Mouse (Mus musculus): Measurements from ENCODE around the gene Ppfibp2. TPM values are rescaled to one million over a fixed set of nuclear protein-coding genes. Genes with fewer than 3 reads are reported as not detected.

Gene Ppfibp2
- total and polyA plus RNA-seq, 2 experiments = 9.9 to 20.9 TPM

GRCm38 (mm10) chr7:107659186-107659918 lies 64.3 kb downstream of the Ppfibp2 start:
- H3K27ac ChIP-seq (replicated peaks; ENCODE audit: insufficient read depth, low read depth, low read length) = no peak overlapping the region
- 86% methylated on average over 8 of the region's 8 CpGs for WGBS

DNA sequence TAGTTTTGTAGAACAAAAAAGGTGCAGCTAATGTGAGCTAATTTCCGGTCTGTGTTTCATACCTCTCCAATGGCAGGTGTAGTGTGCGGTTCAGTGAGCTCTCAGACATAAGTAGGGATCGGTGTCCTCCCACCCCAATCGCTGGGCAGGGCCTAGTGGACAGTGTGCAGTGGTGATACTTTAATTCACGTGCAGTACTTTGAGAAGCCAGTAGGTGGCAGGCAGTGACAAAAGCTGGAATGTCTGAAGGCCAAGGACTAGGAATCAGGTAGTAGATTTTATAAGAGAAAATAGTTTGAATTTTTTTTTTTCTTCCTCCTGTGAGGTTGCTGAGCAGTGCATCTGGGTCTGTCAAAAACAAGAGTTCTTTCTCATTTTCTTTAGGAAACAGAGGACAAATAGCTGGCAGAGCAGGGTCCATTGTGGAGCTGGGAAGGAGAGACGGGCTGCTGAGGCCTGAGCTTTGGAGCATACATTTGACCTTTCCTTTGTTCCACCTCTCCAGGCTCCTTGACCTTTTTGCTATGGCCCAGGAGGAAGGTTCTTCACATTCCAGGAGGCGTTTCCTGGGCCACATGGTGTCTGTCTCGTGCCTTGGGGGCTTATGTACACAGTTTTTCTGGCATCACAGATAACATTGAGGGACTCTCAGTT lies 66.3 kb downstream of the Ppfibp2 start:
- TF ChIP-seq POLR2A (IDR thresholded peaks at IDR 0.05; ENCODE audit: extremely low read depth, insufficient read depth, low read length) = no peak
- peak; percentile 78 for TF ChIP-seq CTCF (IDR thresholded peaks at IDR 0.05; ENCODE audit: low read depth, low read length)
- peaks cover 10% of the 10 kb centered on the region; the same call in 1 of the 2 replicates for H3K79me2 ChIP-seq (ENCODE audit: control insufficient read depth, insufficient read depth, low read length)
- peak; percentile 55 for DNase-seq (ENCODE audit: extremely low read depth, low read depth, low spot score)
- no peaks in the 10 kb centered on the region for H3K36me3 ChIP-seq (ENCODE audit: control insufficient read depth, insufficient read depth, low read length)
- 43% methylated on average over 8 of the region's 8 CpGs for WGBS
- no peak overlapping the region for H3K4me3 ChIP-seq (ENCODE audit: insufficient read depth, low read depth, low read length)
- no peak overlapping the region for H3K9ac ChIP-seq (ENCODE audit: low read depth, low read length)
- peaks cover 11% of the 10 kb centered on the region for H3K4me1 ChIP-seq (ENCODE audit: control insufficient read depth, insufficient read depth, low read length)
- H3K27me3 ChIP-seq (ENCODE audit: control insufficient read depth, insufficient read depth, low read length) = no peaks in the 10 kb centered on the region
- no peak overlapping the region for H3K27ac ChIP-seq (replicated peaks; ENCODE audit: insufficient read depth, low read depth, low read length)

More at GRCm38 (mm10) chr7:107659186-107659918, 64.3 kb downstream of the Ppfibp2 start:
- no peak for DNase-seq (ENCODE audit: extremely low read depth, low read depth, low spot score)
- Histone ChIP-seq H3K4me3 (ENCODE audit: insufficient read depth, low read depth, low read length) (no peak overlapping the region), H3K27me3 (ENCODE audit: control insufficient read depth, insufficient read depth, low read length) (no peaks in the 10 kb centered on the region), H3K79me2 (ENCODE audit: control insufficient read depth, insufficient read depth, low read length) (peaks cover 7% of the 10 kb centered on the region; the same call in 1 of the 2 replicates), H3K9ac (ENCODE audit: low read depth, low read length) (no peak overlapping the region), H3K4me1 (ENCODE audit: control insufficient read depth, insufficient read depth, low read length) (peaks cover 7% of the 10 kb centered on the region), H3K36me3 (ENCODE audit: control insufficient read depth, insufficient read depth, low read length) (peaks cover 4% of the 10 kb centered on the region; the same call in 1 of the 2 replicates)
- TF ChIP-seq CTCF (IDR thresholded peaks at IDR 0.05; ENCODE audit: low read depth, low read length) (no peak), POLR2A (IDR thresholded peaks at IDR 0.05; ENCODE audit: extremely low read depth, insufficient read depth, low read length) (no peak)

- H3K4me1 ChIP-seq (ENCODE audit: control insufficient read depth, insufficient read depth, low read length) = peaks cover 11% of the 10 kb centered on the region
- H3K79me2 ChIP-seq (ENCODE audit: control insufficient read depth, insufficient read depth, low read length) = peaks cover 5% of the 10 kb centered on the region; the same call in 1 of the 2 replicates
- 66% methylated on average over 5 of the region's 5 CpGs for WGBS
Observed at GRCm38 (mm10) chr7:107661843-107662281, 66.9 kb downstream of the Ppfibp2 start.

DNA sequence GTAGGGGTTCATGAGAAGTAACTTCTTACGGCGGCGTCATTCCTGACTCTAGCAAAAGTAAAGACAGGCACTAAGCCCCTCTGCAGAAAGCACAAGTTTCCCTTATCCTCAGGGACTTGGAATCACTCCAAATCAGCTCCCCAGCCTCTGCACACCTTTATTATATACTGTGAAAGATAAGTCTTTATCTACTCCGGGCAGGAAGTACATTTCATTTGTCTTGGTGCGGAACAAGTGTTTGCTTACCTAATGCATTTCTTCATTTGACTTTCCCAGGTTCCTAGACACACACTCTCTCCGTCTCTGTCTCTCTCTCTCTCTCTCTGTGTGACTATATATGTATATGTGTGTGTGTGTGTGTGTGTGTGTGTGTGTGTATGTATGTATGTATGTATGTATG lies 68.6 kb downstream of the Ppfibp2 start:
- Histone ChIP-seq H3K79me2 (ENCODE audit: control insufficient read depth, insufficient read depth, low read length) (peaks cover 5% of the 10 kb centered on the region; the same call in 1 of the 2 replicates), H3K9ac (ENCODE audit: low read depth, low read length) (no peak overlapping the region), H3K27me3 (ENCODE audit: control insufficient read depth, insufficient read depth, low read length) (no peaks in the 10 kb centered on the region), H3K4me3 (ENCODE audit: insufficient read depth, low read depth, low read length) (no peak overlapping the region), H3K36me3 (ENCODE audit: control insufficient read depth, insufficient read depth, low read length) (no peaks in the 10 kb centered on the region), H3K4me1 (ENCODE audit: control insufficient read depth, insufficient read depth, low read length) (peaks cover 13% of the 10 kb centered on the region), H3K27ac (replicated peaks; ENCODE audit: insufficient read depth, low read depth, low read length) (no peak overlapping the region)
- 78% methylated on average over 6 of the region's 6 CpGs for WGBS
- no peak for TF ChIP-seq CTCF (IDR thresholded peaks at IDR 0.05; ENCODE audit: low read depth, low read length)
- no peak for TF ChIP-seq POLR2A (IDR thresholded peaks at IDR 0.05; ENCODE audit: extremely low read depth, insufficient read depth, low read length)
- DNase-seq (ENCODE audit: extremely low read depth, low read depth, low spot score) = no peak

More at GRCm38 (mm10) chr7:107661843-107662281, 66.9 kb downstream of the Ppfibp2 start:
- Histone ChIP-seq H3K27ac (replicated peaks; ENCODE audit: insufficient read depth, low read depth, low read length) (no peak overlapping the region), H3K27me3 (ENCODE audit: control insufficient read depth, insufficient read depth, low read length) (no peaks in the 10 kb centered on the region), H3K4me3 (ENCODE audit: insufficient read depth, low read depth, low read length) (no peak overlapping the region), H3K36me3 (ENCODE audit: control insufficient read depth, insufficient read depth, low read length) (no peaks in the 10 kb centered on the region), H3K9ac (ENCODE audit: low read depth, low read length) (no peak overlapping the region)
- TF ChIP-seq CTCF (IDR thresholded peaks at IDR 0.05; ENCODE audit: low read depth, low read length) (no peak), POLR2A (IDR thresholded peaks at IDR 0.05; ENCODE audit: extremely low read depth, insufficient read depth, low read length) (no peak)
- no peak for DNase-seq (ENCODE audit: extremely low read depth, low read depth, low spot score)

DNA sequence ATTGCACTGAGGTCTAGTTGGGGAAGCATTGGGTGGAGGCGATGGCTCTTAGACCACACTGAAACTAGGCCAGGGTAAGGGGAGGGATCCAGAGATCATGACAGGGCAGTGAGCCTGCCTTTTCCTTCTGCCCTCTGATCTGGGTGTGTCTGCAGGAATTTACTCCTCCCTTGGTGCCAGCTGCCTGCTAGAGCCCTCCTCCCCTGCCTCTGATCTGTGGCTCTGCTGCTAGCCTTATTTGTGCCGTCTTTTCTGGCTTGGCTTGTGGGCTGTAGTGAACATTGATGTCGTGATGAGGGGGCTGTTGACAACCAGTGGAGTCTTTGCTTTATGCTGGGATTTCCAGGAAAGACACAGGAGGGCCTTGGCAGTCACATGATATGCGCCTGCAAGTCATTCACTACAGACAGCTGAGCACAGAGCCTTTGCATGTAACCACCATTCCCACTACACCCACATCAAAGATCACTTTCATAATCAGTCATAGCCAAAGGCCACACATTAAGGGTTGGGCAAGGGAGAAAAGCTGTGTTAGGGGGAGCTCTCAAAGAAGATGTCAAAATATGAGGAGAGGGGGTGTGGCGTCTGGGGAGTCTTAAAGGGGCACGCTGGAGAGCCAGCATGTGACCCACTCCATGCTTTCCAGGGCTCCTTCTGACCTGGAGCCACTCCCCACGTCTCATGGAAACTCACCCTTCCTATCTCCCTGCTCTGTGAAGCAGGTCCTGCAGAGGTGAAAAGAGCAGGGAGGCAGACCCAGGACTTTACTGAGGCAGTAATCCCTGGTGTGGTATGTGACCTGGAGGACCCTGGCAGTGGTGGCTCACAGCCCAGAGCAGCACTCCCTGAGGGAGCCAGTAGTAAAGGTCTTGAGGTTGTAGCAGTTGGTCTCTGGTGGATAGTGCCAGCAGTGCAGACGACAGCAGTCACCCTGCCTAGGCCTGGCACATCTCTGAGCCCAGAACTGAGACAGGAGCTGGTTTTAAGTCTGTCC lies 69.4 kb downstream of the Ppfibp2 start:
- H3K27ac ChIP-seq (replicated peaks; ENCODE audit: insufficient read depth, low read depth, low read length) = peak overlapping the region; percentile 42
- no peaks in the 10 kb centered on the region for H3K27me3 ChIP-seq (ENCODE audit: control insufficient read depth, insufficient read depth, low read length)
- 39% methylated on average over 8 of the region's 8 CpGs for WGBS
- DNase-seq (ENCODE audit: extremely low read depth, low read depth, low spot score) = peak; percentile 69
- H3K36me3 ChIP-seq (ENCODE audit: control insufficient read depth, insufficient read depth, low read length) = no peaks in the 10 kb centered on the region
- no peak overlapping the region for H3K4me3 ChIP-seq (ENCODE audit: insufficient read depth, low read depth, low read length)
- TF ChIP-seq POLR2A (IDR thresholded peaks at IDR 0.05; ENCODE audit: extremely low read depth, insufficient read depth, low read length) (no peak), CTCF (IDR thresholded peaks at IDR 0.05; ENCODE audit: low read depth, low read length) (no peak)
- peaks cover 13% of the 10 kb centered on the region for H3K4me1 ChIP-seq (ENCODE audit: control insufficient read depth, insufficient read depth, low read length)
- H3K9ac ChIP-seq (ENCODE audit: low read depth, low read length) = no peak overlapping the region
- H3K79me2 ChIP-seq (ENCODE audit: control insufficient read depth, insufficient read depth, low read length) = peaks cover 5% of the 10 kb centered on the region; the same call in 1 of the 2 replicates
